Mouse (Mus musculus) forebrain, embryonic 11.5 days (tissue): ENCODE results near the gene Otulin. TPM values are rescaled to one million over a fixed set of nuclear protein-coding genes. Genes with fewer than 3 reads are reported as not detected.
A peak's percentile ranks its signal among the peaks of the same experiment; 100 is the strongest.

Source experiments
- ATAC-seq: fragments of 200-750 bp; cut with Nextera tagmentation; replicated peaks from 2 replicates; pipeline ENCODE4 v1.8.0; 2017; ENCODE audit warnings: moderate TSS enrichment; ENCODE audit not compliant: low FRiP score
- DNase-seq: peaks from one replicate; pipeline ENCODE4 v3.0.0-alpha.2; 2017; ENCODE audit warnings: low spot score
- H3K27ac ChIP-seq: fragments of 300-500 bp; sonication (generic); 2 replicates; pipeline ENCODE4 v1.5.1; 2014; ENCODE audit warnings: low read depth, low read length
- H3K27me3 ChIP-seq: fragments of 300-500 bp; sonication (generic); 2 replicates; pipeline ENCODE4 v1.6.1; 2014; ENCODE audit warnings: mild to moderate bottlenecking, low read length, mixed read lengths; ENCODE audit not compliant: control insufficient read depth, insufficient read depth
- H3K36me3 ChIP-seq: fragments of 300-500 bp; sonication (generic); 2 replicates; pipeline ENCODE4 v1.6.1; 2014; ENCODE audit warnings: mild to moderate bottlenecking, low read length, moderate library complexity, mixed read lengths; ENCODE audit not compliant: control insufficient read depth, insufficient read depth
- H3K4me1 ChIP-seq: fragments of 300-500 bp; sonication (generic); replicated peaks from 2 replicates; pipeline ENCODE4 v1.6.1; 2014; ENCODE audit warnings: low read length, mixed read lengths; ENCODE audit not compliant: control insufficient read depth, insufficient read depth
- H3K4me2 ChIP-seq: fragments of 300-500 bp; sonication (generic); 2 replicates; pipeline ENCODE4 v1.6.1; 2014; ENCODE audit warnings: low read depth, mild to moderate bottlenecking, low read length, moderate library complexity, mixed read lengths; ENCODE audit not compliant: severe bottlenecking
- H3K4me3 ChIP-seq: fragments of 300-500 bp; sonication (generic); 2 replicates; pipeline ENCODE4 v1.5.1; 2014; ENCODE audit warnings: low read depth, low read length
- H3K9ac ChIP-seq: fragments of 300-500 bp; sonication (generic); 2 replicates; pipeline ENCODE4 v1.6.1; 2014; ENCODE audit warnings: low read length
- H3K9me3 ChIP-seq: fragments of 300-500 bp; sonication (generic); 2 replicates; pipeline ENCODE4 v1.6.1; 2016; ENCODE audit warnings: low read length, mixed read lengths; ENCODE audit not compliant: control insufficient read depth
- WGBS: fragments of 180-500 bp; shearing (Covaris S2); extraction: QIAGEN DNeasy Blood & Tissue Kit; methylation state at CpG from one replicate; pipeline ENCODE4 v1.1.7; 2014; 5-methylcytosine and 5-hydroxymethylcytosine counted together
- polyA plus RNA-seq: library from polyadenylated mRNA; unstranded; fragments of >200 nt; fragmentation: Nextera tagmentation; extraction: Ambion mirVana; gene quantifications from 2 replicates; pipeline ENCODE4 v1.2.1, GENCODE M21; 2014

Gene Otulin
- polyA plus RNA-seq, 1 experiment from 2014 or later = 35.7 TPM

GRCm38 (mm10) chr15:27598786-27599385 is 31.6 kb downstream of the Otulin start:
- H3K4me2 ChIP-seq = no peak overlapping the region
- WGBS = 94% methylated on average over 13 of the region's 13 CpGs
- H3K9ac ChIP-seq = no peak overlapping the region
- H3K4me3 ChIP-seq = no peak overlapping the region
- H3K27ac ChIP-seq = no peak overlapping the region
- H3K36me3 ChIP-seq = no peaks in the 10 kb centered on the region
- no peaks in the 10 kb centered on the region for H3K27me3 ChIP-seq
- no peak for DNase-seq
- no peaks in the 10 kb centered on the region for H3K9me3 ChIP-seq
- H3K4me1 ChIP-seq = no peaks in the 10 kb centered on the region; the same call in 1 of the 2 replicates
- no peak for ATAC-seq

GRCm38 (mm10) chr15:27597516-27597915 is 33.0 kb downstream of the Otulin start:
- Histone ChIP-seq H3K4me1 (no peaks in the 10 kb centered on the region; the same call in 1 of the 2 replicates), H3K36me3 (no peaks in the 10 kb centered on the region), H3K9me3 (no peaks in the 10 kb centered on the region), H3K4me2 (no peak overlapping the region), H3K27ac (no peak overlapping the region), H3K4me3 (no peak overlapping the region), H3K9ac (no peak overlapping the region), H3K27me3 (no peaks in the 10 kb centered on the region)
- ATAC-seq (no peak), DNase-seq (no peak)
- 84% methylated on average over 4 of the region's 4 CpGs for WGBS

- Histone ChIP-seq H3K36me3 (no peaks in the 10 kb centered on the region), H3K4me1 (no peaks in the 10 kb centered on the region; the same call in 1 of the 2 replicates), H3K4me3 (no peak overlapping the region), H3K27me3 (no peaks in the 10 kb centered on the region), H3K9me3 (no peaks in the 10 kb centered on the region), H3K9ac (no peak overlapping the region), H3K27ac (no peak overlapping the region), H3K4me2 (no peak overlapping the region)
- 81% methylated on average over 3 of the region's 3 CpGs for WGBS
- DNase-seq (no peak), ATAC-seq (no peak)
Measured at GRCm38 (mm10) chr15:27596463-27597140, 33.9 kb downstream of the Otulin start.

- Histone ChIP-seq H3K4me1 (no peaks in the 10 kb centered on the region; the same call in 1 of the 2 replicates), H3K27ac (peak overlapping the region; percentile 47; the same call in 1 of the 2 replicates), H3K4me2 (no peak overlapping the region), H3K36me3 (no peaks in the 10 kb centered on the region; the same call in 1 of the 2 replicates), H3K9ac (no peak overlapping the region), H3K4me3 (no peak overlapping the region), H3K9me3 (no peaks in the 10 kb centered on the region), H3K27me3 (no peaks in the 10 kb centered on the region)
- DNase-seq (no peak), ATAC-seq (no peak; the same call in 1 of the 2 replicates)
- 43% methylated on average over 8 of the region's 8 CpGs for WGBS
Measured at GRCm38 (mm10) chr15:27595560-27595959, 34.9 kb downstream of the Otulin start.

- Histone ChIP-seq H3K4me1 (no peaks in the 10 kb centered on the region; the same call in 1 of the 2 replicates), H3K27ac (peak overlapping the region; percentile 47; the same call in 1 of the 2 replicates), H3K27me3 (no peaks in the 10 kb centered on the region), H3K4me2 (no peak overlapping the region), H3K9ac (no peak overlapping the region), H3K9me3 (no peaks in the 10 kb centered on the region), H3K4me3 (no peak overlapping the region), H3K36me3 (no peaks in the 10 kb centered on the region; the same call in 1 of the 2 replicates)
- DNase-seq (no peak), ATAC-seq (peak; percentile 71)
- 30% methylated on average over 4 of the region's 4 CpGs for WGBS
Measured at GRCm38 (mm10) chr15:27594973-27595372, 35.5 kb downstream of the Otulin start.

GRCm38 (mm10) chr15:27593717-27594116 is 36.8 kb downstream of the Otulin start:
- 75% methylated on average over 13 of the region's 13 CpGs for WGBS
- H3K4me3 ChIP-seq = no peak overlapping the region

GRCm38 (mm10) chr15:27592620-27593320 is 37.7 kb downstream of the Otulin start:
- no peak for ATAC-seq
- no peak overlapping the region for H3K9ac ChIP-seq

More at GRCm38 (mm10) chr15:27593717-27594116, 36.8 kb downstream of the Otulin start:
- no peak overlapping the region for H3K9ac ChIP-seq
- no peaks in the 10 kb centered on the region; the same call in 1 of the 2 replicates for H3K4me1 ChIP-seq
- no peak overlapping the region for H3K4me2 ChIP-seq
- ATAC-seq = no peak
- no peaks in the 10 kb centered on the region for H3K9me3 ChIP-seq
- H3K36me3 ChIP-seq = no peaks in the 10 kb centered on the region; the same call in 1 of the 2 replicates
- no peaks in the 10 kb centered on the region for H3K27me3 ChIP-seq
- DNase-seq = no peak
- no peak overlapping the region for H3K27ac ChIP-seq

GRCm38 (mm10) chr15:27590812-27591211 is 39.7 kb downstream of the Otulin start:
- Histone ChIP-seq H3K4me3 (no peak overlapping the region), H3K4me1 (no peaks in the 10 kb centered on the region; the same call in 1 of the 2 replicates), H3K9me3 (no peaks in the 10 kb centered on the region), H3K36me3 (no peaks in the 10 kb centered on the region; the same call in 1 of the 2 replicates), H3K9ac (no peak overlapping the region), H3K27ac (no peak overlapping the region), H3K4me2 (no peak overlapping the region), H3K27me3 (no peaks in the 10 kb centered on the region)
- WGBS = 93% methylated on average over 9 of the region's 9 CpGs
- no peak for ATAC-seq
- DNase-seq = no peak

More at GRCm38 (mm10) chr15:27592620-27593320, 37.7 kb downstream of the Otulin start:
- Histone ChIP-seq H3K4me1 (no peaks in the 10 kb centered on the region; the same call in 1 of the 2 replicates), H3K9me3 (no peaks in the 10 kb centered on the region), H3K27me3 (no peaks in the 10 kb centered on the region), H3K4me3 (no peak overlapping the region), H3K36me3 (no peaks in the 10 kb centered on the region; the same call in 1 of the 2 replicates), H3K4me2 (no peak overlapping the region), H3K27ac (no peak overlapping the region)
- DNase-seq = no peak
- WGBS = 90% methylated on average over 19 of the region's 19 CpGs
